Mouse (Mus musculus): ENCODE measurements around the gene Dqx1.

Dqx1 gene

GRCm38 (mm10) chr6:83057790-83058189 is at the start of gene Dqx1:
Gene Dqx1, plus strand, starts transcription at chr6:83057844.
- peak in 1 of 2 experiments; percentile 39 for DNase-seq (ENCODE audit: inconsistent age in 2 of 2, low spot score in 1 of 2)

- DNase-seq (ENCODE audit: inconsistent age in 2 of 2, low spot score in 1 of 2): peak in 1 of 2 experiments; percentile 3
Observed at GRCm38 (mm10) chr6:83008659-83009058, 49.0 kb upstream of the Dqx1 start.

- DNase-seq (ENCODE audit: inconsistent age in 2 of 2, low spot score in 1 of 2): no peak
Observed at GRCm38 (mm10) chr6:83010010-83010409, 47.6 kb upstream of the Dqx1 start.

- DNase-seq (ENCODE audit: inconsistent age in 2 of 2, low spot score in 1 of 2): no peak
Observed at GRCm38 (mm10) chr6:83011255-83011654, 46.4 kb upstream of the Dqx1 start.

- no peak for DNase-seq (ENCODE audit: inconsistent age in 2 of 2, low spot score in 1 of 2)
Observed at GRCm38 (mm10) chr6:83011756-83012155, 45.9 kb upstream of the Dqx1 start.

- DNase-seq (ENCODE audit: inconsistent age in 2 of 2, low spot score in 1 of 2): peak; percentile 59 to 70
Observed at GRCm38 (mm10) chr6:83013444-83013843, 44.2 kb upstream of the Dqx1 start.

- DNase-seq (ENCODE audit: inconsistent age in 2 of 2, low spot score in 1 of 2): peak; percentile 49 to 54
Observed at GRCm38 (mm10) chr6:83014482-83015466, 42.9 kb upstream of the Dqx1 start.

- no peak for DNase-seq (ENCODE audit: inconsistent age in 2 of 2, low spot score in 1 of 2)
Observed at GRCm38 (mm10) chr6:83015749-83016148, 41.9 kb upstream of the Dqx1 start.

- peak; percentile 27 to 69 for DNase-seq (ENCODE audit: inconsistent age in 2 of 2, low spot score in 1 of 2)
Observed at GRCm38 (mm10) chr6:83017190-83017589, 40.5 kb upstream of the Dqx1 start.

- no peak for DNase-seq (ENCODE audit: inconsistent age in 2 of 2, low spot score in 1 of 2)
Observed at GRCm38 (mm10) chr6:83019044-83019443, 38.6 kb upstream of the Dqx1 start.

GRCm38 (mm10) chr6:83020121-83020520 is 37.5 kb upstream of the Dqx1 start:
- DNase-seq (ENCODE audit: inconsistent age in 2 of 2, low spot score in 1 of 2): no peak

GRCm38 (mm10) chr6:83020836-83021593 is 36.6 kb upstream of the Dqx1 start:
- no peak for DNase-seq (ENCODE audit: inconsistent age in 2 of 2, low spot score in 1 of 2)

GRCm38 (mm10) chr6:83023008-83023407 is 34.6 kb upstream of the Dqx1 start:
- DNase-seq (ENCODE audit: inconsistent age in 2 of 2, low spot score in 1 of 2): no peak

- no peak for DNase-seq (ENCODE audit: inconsistent age in 2 of 2, low spot score in 1 of 2)
Observed at GRCm38 (mm10) chr6:83023786-83024185, 33.9 kb upstream of the Dqx1 start.

GRCm38 (mm10) chr6:83024421-83024820 is 33.2 kb upstream of the Dqx1 start:
- no peak for DNase-seq (ENCODE audit: inconsistent age in 2 of 2, low spot score in 1 of 2)

- no peak for DNase-seq (ENCODE audit: inconsistent age in 2 of 2, low spot score in 1 of 2)
Observed at GRCm38 (mm10) chr6:83025221-83025620, 32.4 kb upstream of the Dqx1 start.

GRCm38 (mm10) chr6:83027293-83027692 is 30.4 kb upstream of the Dqx1 start:
- DNase-seq (ENCODE audit: inconsistent age in 2 of 2, low spot score in 1 of 2): no peak

- DNase-seq (ENCODE audit: inconsistent age in 2 of 2, low spot score in 1 of 2): no peak
Observed at GRCm38 (mm10) chr6:83027706-83028105, 29.9 kb upstream of the Dqx1 start.

GRCm38 (mm10) chr6:83029777-83030176 is 27.9 kb upstream of the Dqx1 start:
- DNase-seq (ENCODE audit: inconsistent age in 2 of 2, low spot score in 1 of 2): no peak

- DNase-seq (ENCODE audit: inconsistent age in 2 of 2, low spot score in 1 of 2): no peak
Observed at GRCm38 (mm10) chr6:83031111-83031510, 26.5 kb upstream of the Dqx1 start.

GRCm38 (mm10) chr6:83031921-83032590 is 25.6 kb upstream of the Dqx1 start:
- DNase-seq (ENCODE audit: inconsistent age in 2 of 2, low spot score in 1 of 2): peak in 1 of 2 experiments; percentile 41
